In the genomic region with DNA sequence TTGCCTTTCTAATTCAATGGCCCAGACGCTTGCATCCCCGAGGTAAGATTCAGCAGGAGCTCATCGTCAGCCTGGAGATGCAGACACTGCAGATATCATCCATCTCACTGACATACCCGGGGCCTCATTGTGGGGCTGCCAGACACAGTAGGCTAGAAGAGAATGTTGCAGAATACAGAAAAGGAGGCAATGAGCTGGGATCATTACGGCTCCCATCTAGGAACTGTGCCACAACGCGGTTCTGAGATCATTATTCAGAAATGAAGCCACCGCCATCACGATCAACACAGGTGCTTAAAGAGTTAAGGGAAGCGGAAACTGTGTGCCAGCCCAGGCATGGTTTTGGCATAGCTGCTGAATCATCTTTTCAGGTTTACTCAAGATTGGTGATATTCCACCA, we compare ENCODE assay signal across 10 mouse cellular contexts.
DNase-seq lines count a peak whose midpoint lies in the region; ATAC-seq and TF ChIP-seq lines count a peak whose summit lies in the region.
"Had no signal": no experiment of that assay in that cellular context is flagged by ENCODE, and none has a peak within 500 bp of the region (broad histone marks: within the 10 kb centered on the region; RNA-seq: fewer than 3 reads in every experiment).

No protein-coding gene starts in this region.

- WGBS in forebrain, embryonic 15.5 days = 31% methylated on average over 10 of the region's 10 CpGs
- 26% methylated on average over 10 of the region's 10 CpGs for WGBS in neural tube, embryonic 13.5 days
- 84% methylated on average over 10 of the region's 10 CpGs for WGBS in liver, postnatal 0 days (ENCODE audit: insufficient replicate concordance)
- WGBS in kidney, embryonic 16.5 days = 78% methylated on average over 10 of the region's 10 CpGs

- no peaks in the 10 kb centered on the region for H3K9me3 ChIP-seq in forebrain, embryonic 15.5 days
- no peaks in the 10 kb centered on the region for H3K9me3 ChIP-seq in neural tube, embryonic 13.5 days
- no peaks in the 10 kb centered on the region for H3K9me3 ChIP-seq in liver, postnatal 0 days (ENCODE audit: low read length)
- H3K9me3 ChIP-seq in kidney, embryonic 16.5 days (ENCODE audit: low read length) = no peaks in the 10 kb centered on the region
- H3K9me3 ChIP-seq: limb, embryonic 15.5 days; stomach, embryonic 15.5 days had no signal

- no peak for TF ChIP-seq EP300 in liver, postnatal 0 days (IDR thresholded peaks at IDR 0.05; ENCODE audit: low read depth)

- 0 out of 2 replicates have a peak overlapping the region, but pooled peaks have one; percentile 13 for H3K9ac ChIP-seq in forebrain, embryonic 15.5 days (replicated peaks)
- peak overlapping the region; percentile 48; the same call in 1 of the 2 replicates for H3K9ac ChIP-seq in neural tube, embryonic 13.5 days
- no peak overlapping the region for H3K9ac ChIP-seq in liver, postnatal 0 days (replicated peaks)
- no peak overlapping the region for H3K9ac ChIP-seq in kidney, embryonic 16.5 days (replicated peaks; ENCODE audit: low read length)
- H3K9ac ChIP-seq: limb, embryonic 15.5 days; stomach, embryonic 15.5 days had no signal

- TF ChIP-seq CTCF in liver, postnatal 0 days (IDR thresholded peaks at IDR 0.05; ENCODE audit: low read depth) = no peak

- H3K4me3 ChIP-seq in forebrain, embryonic 15.5 days = 0 out of 2 replicates have a peak overlapping the region, but pooled peaks have one; percentile 16
- H3K4me3 ChIP-seq in neural tube, embryonic 13.5 days = no peak overlapping the region
- no peak overlapping the region for H3K4me3 ChIP-seq in liver, postnatal 0 days (ENCODE audit: low read depth, low read length)
- H3K4me3 ChIP-seq in kidney, embryonic 16.5 days (ENCODE audit: low read length) = no peak overlapping the region
- H3K4me3 ChIP-seq: limb, embryonic 15.5 days; stomach, embryonic 15.5 days had no signal

- peaks cover 17% of the 10 kb centered on the region; the same call in 1 of the 2 replicates for H3K4me1 ChIP-seq in forebrain, embryonic 15.5 days
- peaks cover 20% of the 10 kb centered on the region for H3K4me1 ChIP-seq in neural tube, embryonic 13.5 days (replicated peaks)
- H3K4me1 ChIP-seq in liver, postnatal 0 days (ENCODE audit: insufficient read depth) = no peaks in the 10 kb centered on the region
- H3K4me1 ChIP-seq in kidney, embryonic 16.5 days (ENCODE audit: insufficient read depth, low read length) = no peaks in the 10 kb centered on the region
- H3K4me1 ChIP-seq: limb, embryonic 15.5 days; stomach, embryonic 15.5 days had no signal

- no peaks in the 10 kb centered on the region for H3K36me3 ChIP-seq in forebrain, embryonic 15.5 days
- H3K36me3 ChIP-seq in neural tube, embryonic 13.5 days = no peaks in the 10 kb centered on the region
- H3K36me3 ChIP-seq in liver, postnatal 0 days (replicated peaks; ENCODE audit: insufficient read depth, low read length) = no peaks in the 10 kb centered on the region
- H3K36me3 ChIP-seq in kidney, embryonic 16.5 days (ENCODE audit: insufficient read depth, low read length) = no peaks in the 10 kb centered on the region
- H3K36me3 ChIP-seq: limb, embryonic 15.5 days; stomach, embryonic 15.5 days had no signal

- ATAC-seq in forebrain, embryonic 15.5 days (replicated peaks) = peak; percentile 89
- peak; percentile 95 for ATAC-seq in neural tube, embryonic 13.5 days (ENCODE audit: low read depth)
- ATAC-seq in liver, postnatal 0 days = no peak
- ATAC-seq in kidney, embryonic 16.5 days (ENCODE audit: low FRiP score, low TSS enrichment) = no peak

- peak overlapping the region; percentile 29 for H3K4me2 ChIP-seq in forebrain, embryonic 15.5 days (replicated peaks)
- peak overlapping the region; percentile 34 for H3K4me2 ChIP-seq in neural tube, embryonic 13.5 days
- no peak overlapping the region for H3K4me2 ChIP-seq in liver, postnatal 0 days (ENCODE audit: low read depth, low read length)
- H3K4me2 ChIP-seq in kidney, embryonic 16.5 days (replicated peaks; ENCODE audit: low read depth, low read length) = no peak overlapping the region
- H3K4me2 ChIP-seq: limb, embryonic 15.5 days; stomach, embryonic 15.5 days had no signal

- DNase-seq in cerebellum, adult 8-10 months = peak; percentile 19
- DNase-seq in layer of hippocampus, postnatal 14 days (ENCODE audit: low spot score in 2 of 2) = peak; percentile 77 to 78
- DNase-seq in liver, postnatal 0 days = no peak
- no peak for DNase-seq in gastrocnemius, postnatal 25 days
- DNase-seq in adrenal gland, postnatal 4 days (ENCODE audit: low spot score in 2 of 2) = no peak

- no peaks in the 10 kb centered on the region for H3K27me3 ChIP-seq in forebrain, embryonic 15.5 days
- H3K27me3 ChIP-seq in neural tube, embryonic 13.5 days = no peaks in the 10 kb centered on the region
- H3K27me3 ChIP-seq in liver, postnatal 0 days (ENCODE audit: insufficient read depth, low read length) = no peaks in the 10 kb centered on the region
- no peaks in the 10 kb centered on the region for H3K27me3 ChIP-seq in kidney, embryonic 16.5 days (ENCODE audit: insufficient read depth, low read length)
- H3K27me3 ChIP-seq: limb, embryonic 15.5 days; stomach, embryonic 15.5 days had no signal

- H3K27ac ChIP-seq in forebrain, embryonic 15.5 days (replicated peaks) = peak overlapping the region; percentile 90
- H3K27ac ChIP-seq in neural tube, embryonic 13.5 days (replicated peaks) = peak overlapping the region; percentile 91
- no peak overlapping the region for H3K27ac ChIP-seq in liver, postnatal 0 days (ENCODE audit: low read depth)
- no peak overlapping the region for H3K27ac ChIP-seq in kidney, embryonic 16.5 days (ENCODE audit: low read length)
- H3K27ac ChIP-seq: limb, embryonic 15.5 days had no signal

Comparison
In these comparisons a context has a peak if more than half of its experiments do, and no peak if none do; other contexts are left out.
1. DNase-seq: peak in cerebellum, adult 8-10 months (single experiment) and layer of hippocampus, postnatal 14 days (2 of 2); none in liver, postnatal 0 days (single experiment), gastrocnemius, postnatal 25 days (single experiment) and adrenal gland, postnatal 4 days (0 of 2).
2. ATAC-seq: peak in forebrain, embryonic 15.5 days (single experiment) and neural tube, embryonic 13.5 days (single experiment); none in liver, postnatal 0 days (single experiment) and kidney, embryonic 16.5 days (single experiment).
3. H3K27ac ChIP-seq: peak in forebrain, embryonic 15.5 days (single experiment) and neural tube, embryonic 13.5 days (single experiment); none in liver, postnatal 0 days (single experiment) and kidney, embryonic 16.5 days (single experiment).
4. H3K4me2 ChIP-seq: peak in forebrain, embryonic 15.5 days (single experiment) and neural tube, embryonic 13.5 days (single experiment); none in liver, postnatal 0 days (single experiment) and kidney, embryonic 16.5 days (single experiment).
5. H3K9ac ChIP-seq: peak in forebrain, embryonic 15.5 days (single experiment) and neural tube, embryonic 13.5 days (single experiment); none in liver, postnatal 0 days (single experiment) and kidney, embryonic 16.5 days (single experiment).